Mouse (Mus musculus): ENCODE measurements around the gene Jarid2. TPM values are rescaled to one million over a fixed set of nuclear protein-coding genes. Genes with fewer than 3 reads are reported as not detected.

Gene Jarid2
- polyA plus RNA-seq, 1 experiment from 2014 or later = 57.9 TPM

GRCm38 (mm10) chr13:44763068-44763467 is 33.8 kb downstream of the Jarid2 start:
- H3K9me3 ChIP-seq = no peaks in the 10 kb centered on the region
- peaks cover 40% of the 10 kb centered on the region for H3K4me1 ChIP-seq (replicated peaks)
- no peaks in the 10 kb centered on the region for H3K27me3 ChIP-seq
- H3K27ac ChIP-seq (replicated peaks) = no peak overlapping the region
- H3K4me3 ChIP-seq = no peak overlapping the region
- no peaks in the 10 kb centered on the region for H3K36me3 ChIP-seq
- no peak overlapping the region for H3K4me2 ChIP-seq
- ATAC-seq (ENCODE audit: low read depth) = no peak
- no peak overlapping the region for H3K9ac ChIP-seq
- WGBS = 80% methylated on average over 3 of the region's 3 CpGs

GRCm38 (mm10) chr13:44767751-44768150 is 38.5 kb downstream of the Jarid2 start:
- ATAC-seq (ENCODE audit: low read depth) = no peak
- H3K27ac ChIP-seq (replicated peaks) = no peak overlapping the region
- peaks cover 23% of the 10 kb centered on the region; the same call in 1 of the 2 replicates for H3K4me1 ChIP-seq (replicated peaks)
- H3K4me2 ChIP-seq = no peak overlapping the region
- no peaks in the 10 kb centered on the region for H3K36me3 ChIP-seq
- H3K9ac ChIP-seq = no peak overlapping the region
- 76% methylated on average over 6 of the region's 6 CpGs for WGBS
- H3K4me3 ChIP-seq = no peak overlapping the region
- H3K9me3 ChIP-seq = no peaks in the 10 kb centered on the region
- no peaks in the 10 kb centered on the region for H3K27me3 ChIP-seq

- H3K27ac ChIP-seq (replicated peaks) = no peak overlapping the region
- no peak overlapping the region for H3K4me3 ChIP-seq
- 62% methylated on average over 5 of the region's 5 CpGs for WGBS
- H3K4me2 ChIP-seq = no peak overlapping the region
- H3K9ac ChIP-seq = no peak overlapping the region
- no peaks in the 10 kb centered on the region for H3K36me3 ChIP-seq
- ATAC-seq (ENCODE audit: low read depth) = no peak
- no peaks in the 10 kb centered on the region for H3K27me3 ChIP-seq
- no peaks in the 10 kb centered on the region for H3K9me3 ChIP-seq
- 0 out of 2 replicates have a peak, but pooled peaks cover 18% of the 10 kb centered on the region for H3K4me1 ChIP-seq (replicated peaks)
These were observed 41.7 kb downstream of the Jarid2 start for GRCm38 (mm10) chr13:44770808-44771605.

GRCm38 (mm10) chr13:44772816-44773215 is 43.5 kb downstream of the Jarid2 start:
- no peak for ATAC-seq (ENCODE audit: low read depth)
- H3K36me3 ChIP-seq = no peaks in the 10 kb centered on the region

GRCm38 (mm10) chr13:44774351-44774750 is 45.1 kb downstream of the Jarid2 start:
- no peaks in the 10 kb centered on the region for H3K27me3 ChIP-seq
- no peaks in the 10 kb centered on the region for H3K9me3 ChIP-seq
- no peak overlapping the region for H3K4me3 ChIP-seq
- no peak overlapping the region for H3K27ac ChIP-seq (replicated peaks)
- no peak overlapping the region for H3K9ac ChIP-seq
- no peak for ATAC-seq (ENCODE audit: low read depth)
- H3K4me1 ChIP-seq (replicated peaks) = 0 out of 2 replicates have a peak, but pooled peaks cover 5% of the 10 kb centered on the region
- no peak overlapping the region for H3K4me2 ChIP-seq
- H3K36me3 ChIP-seq = no peaks in the 10 kb centered on the region
- WGBS = 92% methylated on average over 4 of the region's 4 CpGs

More at GRCm38 (mm10) chr13:44772816-44773215, 43.5 kb downstream of the Jarid2 start:
- Histone ChIP-seq H3K9me3 (no peaks in the 10 kb centered on the region), H3K27ac (replicated peaks) (no peak overlapping the region), H3K27me3 (no peaks in the 10 kb centered on the region), H3K9ac (no peak overlapping the region), H3K4me3 (no peak overlapping the region), H3K4me1 (replicated peaks) (0 out of 2 replicates have a peak, but pooled peaks cover 11% of the 10 kb centered on the region), H3K4me2 (no peak overlapping the region)
- 85% methylated on average over 3 of the region's 3 CpGs for WGBS

GRCm38 (mm10) chr13:44775396-44775795 is 46.1 kb downstream of the Jarid2 start:
- Histone ChIP-seq H3K4me2 (no peak overlapping the region), H3K36me3 (no peaks in the 10 kb centered on the region), H3K27me3 (no peaks in the 10 kb centered on the region), H3K27ac (replicated peaks) (no peak overlapping the region), H3K4me1 (replicated peaks) (0 out of 2 replicates have a peak, but pooled peaks cover 5% of the 10 kb centered on the region), H3K4me3 (no peak overlapping the region), H3K9ac (no peak overlapping the region), H3K9me3 (no peaks in the 10 kb centered on the region)
- 85% methylated on average over 3 of the region's 3 CpGs for WGBS
- ATAC-seq (ENCODE audit: low read depth) = no peak

- Histone ChIP-seq H3K27ac (replicated peaks) (no peak overlapping the region), H3K4me3 (no peak overlapping the region), H3K36me3 (no peaks in the 10 kb centered on the region), H3K9me3 (no peaks in the 10 kb centered on the region), H3K4me2 (no peak overlapping the region), H3K4me1 (replicated peaks) (no peaks in the 10 kb centered on the region), H3K27me3 (no peaks in the 10 kb centered on the region), H3K9ac (no peak overlapping the region)
- 79% methylated on average over 1 of the region's 1 CpGs for WGBS
- ATAC-seq (ENCODE audit: low read depth) = no peak
These were observed 51.2 kb downstream of the Jarid2 start for GRCm38 (mm10) chr13:44780506-44780905.

GRCm38 (mm10) chr13:44781126-44781525 is 51.9 kb downstream of the Jarid2 start:
- ATAC-seq (ENCODE audit: low read depth) = no peak
- no peaks in the 10 kb centered on the region for H3K36me3 ChIP-seq
- no peaks in the 10 kb centered on the region for H3K27me3 ChIP-seq
- no peak overlapping the region for H3K9ac ChIP-seq
- H3K27ac ChIP-seq (replicated peaks) = no peak overlapping the region
- no peaks in the 10 kb centered on the region for H3K9me3 ChIP-seq
- H3K4me3 ChIP-seq = no peak overlapping the region
- H3K4me2 ChIP-seq = no peak overlapping the region
- peaks cover 5% of the 10 kb centered on the region; the same call in 1 of the 2 replicates for H3K4me1 ChIP-seq (replicated peaks)
- 94% methylated on average over 2 of the region's 2 CpGs for WGBS

- WGBS = 86% methylated on average over 1 of the region's 1 CpGs
- H3K4me1 ChIP-seq (replicated peaks) = peaks cover 19% of the 10 kb centered on the region
- no peak for ATAC-seq (ENCODE audit: low read depth)
These were observed 55.3 kb downstream of the Jarid2 start for GRCm38 (mm10) chr13:44784551-44784950.

GRCm38 (mm10) chr13:44786291-44786690 is 57.0 kb downstream of the Jarid2 start:
- H3K27ac ChIP-seq (replicated peaks) = no peak overlapping the region
- no peaks in the 10 kb centered on the region for H3K9me3 ChIP-seq
- no peak overlapping the region for H3K4me3 ChIP-seq
- peaks cover 24% of the 10 kb centered on the region for H3K4me1 ChIP-seq (replicated peaks)
- no peaks in the 10 kb centered on the region for H3K36me3 ChIP-seq
- H3K27me3 ChIP-seq = no peaks in the 10 kb centered on the region
- no peak for ATAC-seq (ENCODE audit: low read depth)
- WGBS = 25% methylated on average over 4 of the region's 4 CpGs
- no peak overlapping the region for H3K9ac ChIP-seq
- H3K4me2 ChIP-seq = no peak overlapping the region

More at GRCm38 (mm10) chr13:44784551-44784950, 55.3 kb downstream of the Jarid2 start:
- Histone ChIP-seq H3K4me3 (no peak overlapping the region), H3K27ac (replicated peaks) (no peak overlapping the region), H3K4me2 (no peak overlapping the region), H3K27me3 (no peaks in the 10 kb centered on the region), H3K36me3 (no peaks in the 10 kb centered on the region), H3K9me3 (no peaks in the 10 kb centered on the region), H3K9ac (no peak overlapping the region)

- no peak overlapping the region for H3K4me3 ChIP-seq
- WGBS = 89% methylated on average over 9 of the region's 9 CpGs
- ATAC-seq (ENCODE audit: low read depth) = no peak
- H3K36me3 ChIP-seq = no peaks in the 10 kb centered on the region
- no peak overlapping the region for H3K9ac ChIP-seq
- no peaks in the 10 kb centered on the region for H3K9me3 ChIP-seq
- no peak overlapping the region for H3K27ac ChIP-seq (replicated peaks)
- H3K4me1 ChIP-seq (replicated peaks) = peaks cover 32% of the 10 kb centered on the region
- H3K4me2 ChIP-seq = no peak overlapping the region
- H3K27me3 ChIP-seq = no peaks in the 10 kb centered on the region
These were observed 59.3 kb downstream of the Jarid2 start for GRCm38 (mm10) chr13:44788352-44789125.

- Histone ChIP-seq H3K27me3 (no peaks in the 10 kb centered on the region), H3K4me2 (no peak overlapping the region), H3K9me3 (no peaks in the 10 kb centered on the region), H3K27ac (replicated peaks) (no peak overlapping the region), H3K4me1 (replicated peaks) (peaks cover 38% of the 10 kb centered on the region), H3K4me3 (no peak overlapping the region), H3K36me3 (no peaks in the 10 kb centered on the region), H3K9ac (no peak overlapping the region)
- ATAC-seq (ENCODE audit: low read depth) = no peak
- 76% methylated on average over 2 of the region's 2 CpGs for WGBS
These were observed 60.7 kb downstream of the Jarid2 start for GRCm38 (mm10) chr13:44789982-44790381.
